Comparison of ENCODE assay signal across 22 mouse cellular contexts in the genomic region with DNA sequence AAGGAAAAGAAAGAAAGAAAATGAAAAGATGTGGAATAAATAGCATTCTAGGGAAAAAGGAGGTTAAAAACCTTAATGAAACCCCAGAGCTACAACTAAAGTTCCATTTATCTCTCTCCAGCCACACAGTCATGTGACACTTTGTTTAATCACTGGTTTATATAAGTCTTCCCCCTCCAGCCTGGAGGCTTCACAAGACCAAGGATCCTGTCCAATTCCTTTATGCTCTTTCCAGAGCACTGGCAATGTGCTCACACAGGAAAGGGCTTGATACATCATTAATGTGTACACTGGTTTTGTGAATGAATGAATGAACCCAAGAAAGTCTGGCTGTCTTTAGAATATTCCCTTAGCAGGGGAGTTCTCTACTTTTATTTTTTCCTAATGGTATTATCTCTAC.
A peak's percentile ranks its signal among the peaks of the same experiment; 100 is the strongest.
DNase-seq lines count a peak whose midpoint lies in the region; ATAC-seq lines count a peak whose summit lies in the region.
"Had no signal": no experiment of that assay in that cellular context is flagged by ENCODE, and none has a peak within 500 bp of the region (broad histone marks: within the 10 kb centered on the region; RNA-seq: fewer than 3 reads in every experiment).

No protein-coding gene starts in this region.

- no peak overlapping the region for H3K4me3 ChIP-seq in forebrain, embryonic 16.5 days (replicated peaks; ENCODE audit: low read length)
- no peak overlapping the region for H3K4me3 ChIP-seq in forebrain, embryonic 12.5 days (replicated peaks)
- no peak overlapping the region for H3K4me3 ChIP-seq in lung, embryonic 16.5 days (ENCODE audit: low read length)
- no peak overlapping the region for H3K4me3 ChIP-seq in intestine, embryonic 16.5 days (ENCODE audit: low read length)
- H3K4me3 ChIP-seq: heart, embryonic 15.5 days; hindbrain, embryonic 15.5 days; limb, embryonic 10.5 days; liver, embryonic 15.5 days; neural tube, embryonic 15.5 days had no signal

- H3K36me3 ChIP-seq in forebrain, embryonic 16.5 days (ENCODE audit: control insufficient read depth, insufficient read depth): no peaks in the 10 kb centered on the region
- H3K36me3 ChIP-seq in forebrain, embryonic 12.5 days (replicated peaks): no peaks in the 10 kb centered on the region
- no peaks in the 10 kb centered on the region for H3K36me3 ChIP-seq in lung, embryonic 16.5 days (ENCODE audit: control insufficient read depth, insufficient read depth, low read length)
- no peaks in the 10 kb centered on the region for H3K36me3 ChIP-seq in intestine, embryonic 16.5 days (ENCODE audit: control insufficient read depth, insufficient read depth, low read length)
- H3K36me3 ChIP-seq: heart, embryonic 15.5 days; hindbrain, embryonic 15.5 days; limb, embryonic 10.5 days; liver, embryonic 15.5 days; neural tube, embryonic 15.5 days had no signal

- DNase-seq in lung, postnatal 10 days: no peak
- peak; percentile 38 for DNase-seq in NIH3T3 (ENCODE audit: low read depth)
- DNase-seq in kidney, postnatal 4 days: no peak
- DNase-seq: adrenal gland, postnatal 25 days; cerebellum, adult 11 months; cerebellum, adult 9-11 months; heart, postnatal 36 days; kidney, adult 2 months; kidney, postnatal 10 days; liver; right cerebral cortex, adult 18-20 months; right cerebral cortex, postnatal 4 days had no signal

- H3K4me2 ChIP-seq in forebrain, embryonic 16.5 days (ENCODE audit: low read length): no peak overlapping the region
- no peak overlapping the region for H3K4me2 ChIP-seq in forebrain, embryonic 12.5 days
- no peak overlapping the region for H3K4me2 ChIP-seq in lung, embryonic 16.5 days (ENCODE audit: low read depth, low read length)
- no peak overlapping the region for H3K4me2 ChIP-seq in intestine, embryonic 16.5 days (ENCODE audit: low read depth, low read length)
- H3K4me2 ChIP-seq: heart, embryonic 15.5 days; hindbrain, embryonic 15.5 days; liver, embryonic 15.5 days; neural tube, embryonic 15.5 days had no signal

- H3K9ac ChIP-seq in forebrain, embryonic 16.5 days (replicated peaks; ENCODE audit: low read depth, low read length): no peak overlapping the region
- no peak overlapping the region for H3K9ac ChIP-seq in forebrain, embryonic 12.5 days
- H3K9ac ChIP-seq in lung, embryonic 16.5 days (ENCODE audit: low read length): no peak overlapping the region
- no peak overlapping the region for H3K9ac ChIP-seq in intestine, embryonic 16.5 days (ENCODE audit: low read depth, low read length)
- H3K9ac ChIP-seq: heart, embryonic 15.5 days; hindbrain, embryonic 15.5 days; liver, embryonic 15.5 days; neural tube, embryonic 15.5 days had no signal

- H3K27me3 ChIP-seq in forebrain, embryonic 16.5 days (replicated peaks; ENCODE audit: control insufficient read depth, insufficient read depth, low read length): no peaks in the 10 kb centered on the region
- no peaks in the 10 kb centered on the region for H3K27me3 ChIP-seq in forebrain, embryonic 12.5 days
- H3K27me3 ChIP-seq in lung, embryonic 16.5 days (ENCODE audit: control insufficient read depth, insufficient read depth, low read depth, low read length): no peaks in the 10 kb centered on the region
- no peaks in the 10 kb centered on the region for H3K27me3 ChIP-seq in intestine, embryonic 16.5 days (replicated peaks; ENCODE audit: control insufficient read depth, insufficient read depth, low read length)
- H3K27me3 ChIP-seq: heart, embryonic 15.5 days; hindbrain, embryonic 15.5 days; liver, embryonic 15.5 days; neural tube, embryonic 15.5 days had no signal

- no peak overlapping the region for H3K27ac ChIP-seq in forebrain, embryonic 16.5 days (ENCODE audit: low read length)
- no peak overlapping the region for H3K27ac ChIP-seq in forebrain, embryonic 12.5 days
- no peak overlapping the region for H3K27ac ChIP-seq in lung, embryonic 16.5 days (ENCODE audit: low read length)
- no peak overlapping the region for H3K27ac ChIP-seq in intestine, embryonic 16.5 days (ENCODE audit: low read length)
- H3K27ac ChIP-seq: heart, embryonic 15.5 days; hindbrain, embryonic 15.5 days; limb, embryonic 10.5 days; liver, embryonic 15.5 days; macrophage; neural tube, embryonic 15.5 days had no signal

- ATAC-seq in forebrain, embryonic 16.5 days: peak; percentile 78
- ATAC-seq in forebrain, embryonic 12.5 days (ENCODE audit: low FRiP score): no peak
- peak; percentile 88 for ATAC-seq in lung, embryonic 16.5 days (ENCODE audit: low read depth)
- ATAC-seq in intestine, embryonic 16.5 days: peak; percentile 60; the same call in 1 of the 2 replicates

- H3K9me3 ChIP-seq in forebrain, embryonic 16.5 days (ENCODE audit: control insufficient read depth, low read length): no peaks in the 10 kb centered on the region
- no peaks in the 10 kb centered on the region for H3K9me3 ChIP-seq in forebrain, embryonic 12.5 days
- H3K9me3 ChIP-seq in lung, embryonic 16.5 days (ENCODE audit: control insufficient read depth, low read length): no peaks in the 10 kb centered on the region
- H3K9me3 ChIP-seq in intestine, embryonic 16.5 days (ENCODE audit: control insufficient read depth, low read length): no peaks in the 10 kb centered on the region
- H3K9me3 ChIP-seq: heart, embryonic 15.5 days; hindbrain, embryonic 15.5 days; limb, embryonic 10.5 days; liver, embryonic 15.5 days; neural tube, embryonic 15.5 days had no signal

- no peaks in the 10 kb centered on the region for H3K4me1 ChIP-seq in forebrain, embryonic 16.5 days (replicated peaks; ENCODE audit: control insufficient read depth, insufficient read depth, low read length)
- no peaks in the 10 kb centered on the region for H3K4me1 ChIP-seq in forebrain, embryonic 12.5 days
- H3K4me1 ChIP-seq in lung, embryonic 16.5 days (replicated peaks; ENCODE audit: control insufficient read depth, insufficient read depth, low read length): no peaks in the 10 kb centered on the region
- no peaks in the 10 kb centered on the region for H3K4me1 ChIP-seq in intestine, embryonic 16.5 days (ENCODE audit: control insufficient read depth, insufficient read depth, low read length)
- H3K4me1 ChIP-seq: heart, embryonic 15.5 days; hindbrain, embryonic 15.5 days; limb, embryonic 10.5 days; liver, embryonic 15.5 days; neural tube, embryonic 15.5 days had no signal
